Mouse (Mus musculus) embryonic facial prominence, embryonic 11.5 days (tissue): ENCODE measurements around the gene Wfikkn1. TPM values are rescaled to one million over a fixed set of nuclear protein-coding genes. Genes with fewer than 3 reads are reported as not detected.

Experiments used
- microRNA-seq: library from miRNA; unstranded; fragments of <30 nt; microRNA quantifications from one replicate; pipeline ENCODE4, GENCODE M21; 2016; ENCODE audit warnings: borderline number of aligned reads
- polyA plus RNA-seq: library from polyadenylated mRNA; unstranded; fragments of >200 nt; fragmentation: Nextera tagmentation; extraction: Ambion mirVana; gene quantifications from 2 replicates; pipeline ENCODE4 v1.2.1, GENCODE M21; 2014

The Wfikkn1 gene
- polyA plus RNA-seq, 1 experiment from 2014 or later = 0.87 TPM

Small RNAs within 50 kb of the gene (microRNA-seq; reads per million reads assigned to microRNA genes)
- not detected for gene Mir3082

Other genes with a start within 250 kb of the Wfikkn1 start
- 1.7 and 2.4 TPM in 2 replicates for gene Gng13, start 163.7 kb downstream of the Wfikkn1 start, polyA plus RNA-seq
- 17.7 and 21.2 TPM in 2 replicates for gene Chtf18, start 153.4 kb downstream of the Wfikkn1 start, polyA plus RNA-seq
- gene Rpusd1, start 153.2 kb downstream of the Wfikkn1 start, polyA plus RNA-seq = 18.7 and 19.4 TPM in 2 replicates
- 0.10 TPM in 1 of 2 replicates, not detected in the other for gene Mslnl, start 144.8 kb downstream of the Wfikkn1 start, polyA plus RNA-seq
- gene Msln, start 126.5 kb downstream of the Wfikkn1 start, polyA plus RNA-seq = 0.63 TPM in 1 of 2 replicates, not detected in the other
- gene Narfl, start 107.1 kb downstream of the Wfikkn1 start, polyA plus RNA-seq = 23.8 and 24.5 TPM in 2 replicates
- gene Haghl, start 95.2 kb downstream of the Wfikkn1 start, polyA plus RNA-seq = 58.7 and 61.1 TPM in 2 replicates
- gene Ccdc78, start 94.3 kb downstream of the Wfikkn1 start, polyA plus RNA-seq = not detected in 2 replicates
- gene Fam173a, start 88.0 kb downstream of the Wfikkn1 start, polyA plus RNA-seq = 58.4 and 62.9 TPM in 2 replicates
- gene AC134908.4, start 85.2 kb downstream of the Wfikkn1 start, polyA plus RNA-seq = not detected in 2 replicates
- gene Metrn, start 83.7 kb downstream of the Wfikkn1 start, polyA plus RNA-seq = 13.4 and 15.6 TPM in 2 replicates
- gene Fbxl16, start 71.8 kb downstream of the Wfikkn1 start, polyA plus RNA-seq = 3.9 and 4.2 TPM in 2 replicates
- gene Wdr24, start 57.2 kb downstream of the Wfikkn1 start, polyA plus RNA-seq = 24.5 and 26.9 TPM in 2 replicates
- 42.0 and 47.7 TPM in 2 replicates for gene Jmjd8, start 52.0 kb downstream of the Wfikkn1 start, polyA plus RNA-seq
- gene Stub1, start 47.5 kb downstream of the Wfikkn1 start, polyA plus RNA-seq = 323 and 352 TPM in 2 replicates
- 1.1 and 1.5 TPM in 2 replicates for gene Rhbdl1, start 43.6 kb downstream of the Wfikkn1 start, polyA plus RNA-seq
- gene Gm20683, start 39.1 kb downstream of the Wfikkn1 start, polyA plus RNA-seq = 0.36 and 1.2 TPM in 2 replicates
- gene Rhot2, start 36.0 kb downstream of the Wfikkn1 start, polyA plus RNA-seq = 7.1 and 9.7 TPM in 2 replicates
- gene Wdr90, start 19.4 kb downstream of the Wfikkn1 start, polyA plus RNA-seq = 14.7 and 15.1 TPM in 2 replicates
- gene Mcrip2, start 12.1 kb downstream of the Wfikkn1 start, polyA plus RNA-seq = 7.3 and 9.5 TPM in 2 replicates
- 49.8 and 63.3 TPM in 2 replicates for gene Mettl26, start 5.8 kb downstream of the Wfikkn1 start, polyA plus RNA-seq
- 17.6 and 18.7 TPM in 2 replicates for gene Rab40c, start 38.9 kb upstream of the Wfikkn1 start, polyA plus RNA-seq
- gene Pigq, start 64.1 kb upstream of the Wfikkn1 start, polyA plus RNA-seq = 40.2 and 41.4 TPM in 2 replicates
- gene Nhlrc4, start 64.1 kb upstream of the Wfikkn1 start, polyA plus RNA-seq = 0.15 TPM in 1 of 2 replicates, not detected in the other
- gene A930017K11Rik, start 71.7 kb upstream of the Wfikkn1 start, polyA plus RNA-seq = 0.15 and 0.49 TPM in 2 replicates
- gene Capn15, start 104.9 kb upstream of the Wfikkn1 start, polyA plus RNA-seq = 17.4 and 20.2 TPM in 2 replicates
- gene Rab11fip3, start 188.7 kb upstream of the Wfikkn1 start, polyA plus RNA-seq = 12.9 and 16.1 TPM in 2 replicates
- gene Decr2, start 209.5 kb upstream of the Wfikkn1 start, polyA plus RNA-seq = 18.8 and 19.0 TPM in 2 replicates
- gene Nme4, start 214.7 kb upstream of the Wfikkn1 start, polyA plus RNA-seq = 91.2 and 104 TPM in 2 replicates
- 0.48 and 0.92 TPM in 2 replicates for gene Tmem8, start 232.4 kb upstream of the Wfikkn1 start, polyA plus RNA-seq
- 250 and 261 TPM in 2 replicates for gene Mrpl28, start 242.6 kb upstream of the Wfikkn1 start, polyA plus RNA-seq